Mouse (Mus musculus) hindbrain, embryonic 13.5 days (tissue): Measurements from ENCODE around the gene Gabrb3. TPM values are rescaled to one million over a fixed set of nuclear protein-coding genes. Genes with fewer than 3 reads are reported as not detected.

Experiments used
- ATAC-seq: fragments of 200-750 bp; cut with Nextera tagmentation; 2 replicates; pipeline ENCODE4 v1.8.0; 2017; ENCODE audit warnings: moderate TSS enrichment; ENCODE audit not compliant: low FRiP score
- H3K27ac ChIP-seq: fragments of 300-500 bp; sonication (generic); 2 replicates; pipeline ENCODE4 v1.5.1; 2015; ENCODE audit warnings: inconsistent platforms, mild to moderate bottlenecking, moderate library complexity
- H3K27me3 ChIP-seq: fragments of 300-500 bp; sonication (generic); 2 replicates; pipeline ENCODE4 v1.6.1; 2015; ENCODE audit warnings: mild to moderate bottlenecking, inconsistent platforms
- H3K36me3 ChIP-seq: fragments of 300-500 bp; sonication (generic); 2 replicates; pipeline ENCODE4 v1.6.1; 2015; ENCODE audit warnings: mild to moderate bottlenecking, inconsistent platforms
- H3K4me1 ChIP-seq: fragments of 300-500 bp; sonication (generic); replicated peaks from 2 replicates; pipeline ENCODE4 v1.6.1; 2015; ENCODE audit warnings: inconsistent platforms
- H3K4me2 ChIP-seq: fragments of 300-500 bp; sonication (generic); 2 replicates; pipeline ENCODE4 v1.6.1; 2015; ENCODE audit warnings: inconsistent platforms, mild to moderate bottlenecking, moderate library complexity
- H3K4me3 ChIP-seq: fragments of 300-500 bp; sonication (generic); 2 replicates; pipeline ENCODE4 v1.5.1; 2015; ENCODE audit warnings: mild to moderate bottlenecking, inconsistent platforms
- H3K9ac ChIP-seq: fragments of 300-500 bp; sonication (generic); 2 replicates; pipeline ENCODE4 v1.6.1; 2015; ENCODE audit warnings: mild to moderate bottlenecking, inconsistent platforms
- H3K9me3 ChIP-seq: fragments of 300-500 bp; sonication (generic); 2 replicates; pipeline ENCODE4 v1.6.1; 2016; ENCODE audit warnings: inconsistent platforms
- WGBS: fragments of 180-500 bp; shearing (Covaris S2); methylation state at CpG from one replicate; pipeline ENCODE4 v1.1.7; 2015; 5-methylcytosine and 5-hydroxymethylcytosine counted together
- polyA plus RNA-seq: library from polyadenylated mRNA; unstranded; fragments of >200 nt; fragmentation: Nextera tagmentation; extraction: Ambion mirVana; gene quantifications from 2 replicates; pipeline ENCODE4 v1.2.1, GENCODE M21; 2015

Gene Gabrb3
- polyA plus RNA-seq, 1 experiment from 2014 or later, result 32.3 TPM

- H3K36me3 ChIP-seq, result no peaks in the 10 kb centered on the region
- no peak for ATAC-seq
- no peak overlapping the region for H3K4me3 ChIP-seq
- WGBS, result 99% methylated on average over 2 of the region's 2 CpGs
- no peak overlapping the region for H3K9ac ChIP-seq
- H3K27ac ChIP-seq, result no peak overlapping the region
- H3K4me2 ChIP-seq, result no peak overlapping the region
- H3K27me3 ChIP-seq, result no peaks in the 10 kb centered on the region
- no peaks in the 10 kb centered on the region for H3K9me3 ChIP-seq
- no peaks in the 10 kb centered on the region for H3K4me1 ChIP-seq
These were observed 227.9 kb downstream of the Gabrb3 start for GRCm38 (mm10) chr7:57647345-57647744.

GRCm38 (mm10) chr7:57648136-57648755 lies 228.8 kb downstream of the Gabrb3 start:
- WGBS, result 92% methylated on average over 4 of the region's 4 CpGs
- Histone ChIP-seq H3K4me3 (no peak overlapping the region), H3K9ac (no peak overlapping the region), H3K27me3 (no peaks in the 10 kb centered on the region), H3K4me1 (no peaks in the 10 kb centered on the region), H3K9me3 (no peaks in the 10 kb centered on the region), H3K4me2 (no peak overlapping the region), H3K27ac (no peak overlapping the region), H3K36me3 (no peaks in the 10 kb centered on the region)
- no peak for ATAC-seq

GRCm38 (mm10) chr7:57677352-57677751 lies 257.9 kb downstream of the Gabrb3 start:
- Histone ChIP-seq H3K27ac (no peak overlapping the region), H3K4me3 (no peak overlapping the region), H3K4me1 (0 out of 2 replicates have a peak, but pooled peaks cover 8% of the 10 kb centered on the region), H3K9ac (no peak overlapping the region), H3K4me2 (no peak overlapping the region), H3K27me3 (no peaks in the 10 kb centered on the region), H3K36me3 (no peaks in the 10 kb centered on the region), H3K9me3 (no peaks in the 10 kb centered on the region)
- WGBS, result 71% methylated on average over 6 of the region's 6 CpGs
- 0 out of 2 replicates have a peak, but pooled peaks have one; percentile 53 for ATAC-seq

- no peak overlapping the region for H3K27ac ChIP-seq
- 54% methylated on average over 4 of the region's 4 CpGs for WGBS
These were observed 270.3 kb downstream of the Gabrb3 start for GRCm38 (mm10) chr7:57689836-57690235.

GRCm38 (mm10) chr7:57700370-57700769 lies 280.9 kb downstream of the Gabrb3 start:
- Histone ChIP-seq H3K4me1 (peaks cover 4% of the 10 kb centered on the region; the same call in 1 of the 2 replicates), H3K36me3 (no peaks in the 10 kb centered on the region), H3K27me3 (no peaks in the 10 kb centered on the region), H3K27ac (no peak overlapping the region), H3K9ac (no peak overlapping the region), H3K4me3 (no peak overlapping the region), H3K9me3 (no peaks in the 10 kb centered on the region), H3K4me2 (no peak overlapping the region)
- 85% methylated on average over 7 of the region's 7 CpGs for WGBS
- no peak for ATAC-seq

More at GRCm38 (mm10) chr7:57689836-57690235, 270.3 kb downstream of the Gabrb3 start:
- Histone ChIP-seq H3K9ac (no peak overlapping the region), H3K9me3 (no peaks in the 10 kb centered on the region), H3K4me2 (no peak overlapping the region), H3K4me1 (0 out of 2 replicates have a peak, but pooled peaks cover 7% of the 10 kb centered on the region), H3K36me3 (no peaks in the 10 kb centered on the region), H3K27me3 (no peaks in the 10 kb centered on the region), H3K4me3 (no peak overlapping the region)
- ATAC-seq, result peak; percentile 44; the same call in 1 of the 2 replicates

GRCm38 (mm10) chr7:57701046-57701445 lies 281.6 kb downstream of the Gabrb3 start:
- no peaks in the 10 kb centered on the region for H3K36me3 ChIP-seq
- H3K4me3 ChIP-seq, result no peak overlapping the region
- peaks cover 4% of the 10 kb centered on the region; the same call in 1 of the 2 replicates for H3K4me1 ChIP-seq
- H3K27me3 ChIP-seq, result no peaks in the 10 kb centered on the region
- H3K9me3 ChIP-seq, result no peaks in the 10 kb centered on the region
- ATAC-seq, result no peak
- H3K9ac ChIP-seq, result no peak overlapping the region
- no peak overlapping the region for H3K27ac ChIP-seq
- no peak overlapping the region for H3K4me2 ChIP-seq

GRCm38 (mm10) chr7:57703580-57703979 lies 284.1 kb downstream of the Gabrb3 start:
- no peak overlapping the region for H3K4me3 ChIP-seq
- 0 out of 2 replicates have a peak, but pooled peaks have one; percentile 30 for ATAC-seq
- H3K9me3 ChIP-seq, result no peaks in the 10 kb centered on the region
- no peaks in the 10 kb centered on the region for H3K27me3 ChIP-seq
- no peak overlapping the region for H3K4me2 ChIP-seq
- no peak overlapping the region for H3K9ac ChIP-seq
- peaks cover 19% of the 10 kb centered on the region for H3K4me1 ChIP-seq
- H3K36me3 ChIP-seq, result no peaks in the 10 kb centered on the region
- 76% methylated on average over 1 of the region's 1 CpGs for WGBS
- no peak overlapping the region for H3K27ac ChIP-seq

- 93% methylated on average over 6 of the region's 6 CpGs for WGBS
- Histone ChIP-seq H3K27me3 (no peaks in the 10 kb centered on the region), H3K9me3 (no peaks in the 10 kb centered on the region), H3K9ac (no peak overlapping the region), H3K4me1 (peaks cover 15% of the 10 kb centered on the region), H3K36me3 (no peaks in the 10 kb centered on the region), H3K4me3 (no peak overlapping the region), H3K4me2 (no peak overlapping the region), H3K27ac (no peak overlapping the region)
- ATAC-seq, result no peak
These were observed 286.6 kb downstream of the Gabrb3 start for GRCm38 (mm10) chr7:57706092-57706491.

GRCm38 (mm10) chr7:57706976-57707740 lies 287.7 kb downstream of the Gabrb3 start:
- Histone ChIP-seq H3K4me2 (no peak overlapping the region), H3K36me3 (no peaks in the 10 kb centered on the region), H3K27me3 (no peaks in the 10 kb centered on the region), H3K27ac (peak overlapping the region; percentile 49; the same call in 1 of the 2 replicates), H3K9me3 (no peaks in the 10 kb centered on the region), H3K4me3 (no peak overlapping the region), H3K4me1 (peaks cover 15% of the 10 kb centered on the region), H3K9ac (no peak overlapping the region)
- WGBS, result 69% methylated on average over 7 of the region's 7 CpGs
- ATAC-seq, result peak; percentile 33; the same call in 1 of the 2 replicates

GRCm38 (mm10) chr7:57711709-57712108 lies 292.2 kb downstream of the Gabrb3 start:
- no peak overlapping the region for H3K27ac ChIP-seq
- no peak overlapping the region for H3K9ac ChIP-seq
- H3K4me1 ChIP-seq, result peaks cover 11% of the 10 kb centered on the region
- no peak overlapping the region for H3K4me3 ChIP-seq
- H3K36me3 ChIP-seq, result no peaks in the 10 kb centered on the region
- no peak for ATAC-seq
- no peak overlapping the region for H3K4me2 ChIP-seq
- H3K27me3 ChIP-seq, result no peaks in the 10 kb centered on the region
- H3K9me3 ChIP-seq, result no peaks in the 10 kb centered on the region

GRCm38 (mm10) chr7:57746836-57747235 lies 327.3 kb downstream of the Gabrb3 start:
- H3K4me2 ChIP-seq, result no peak overlapping the region
- H3K36me3 ChIP-seq, result no peaks in the 10 kb centered on the region
- no peak for ATAC-seq
- no peaks in the 10 kb centered on the region for H3K27me3 ChIP-seq
- no peak overlapping the region for H3K4me3 ChIP-seq
- H3K9ac ChIP-seq, result no peak overlapping the region
- no peak overlapping the region for H3K27ac ChIP-seq
- no peaks in the 10 kb centered on the region; the same call in 1 of the 2 replicates for H3K4me1 ChIP-seq
- H3K9me3 ChIP-seq, result no peaks in the 10 kb centered on the region
- 87% methylated on average over 2 of the region's 2 CpGs for WGBS

GRCm38 (mm10) chr7:57760466-57760865 lies 341.0 kb downstream of the Gabrb3 start:
- no peak for ATAC-seq
- Histone ChIP-seq H3K9me3 (no peaks in the 10 kb centered on the region), H3K4me1 (no peaks in the 10 kb centered on the region), H3K9ac (no peak overlapping the region), H3K27ac (no peak overlapping the region), H3K4me3 (no peak overlapping the region), H3K4me2 (no peak overlapping the region), H3K27me3 (no peaks in the 10 kb centered on the region), H3K36me3 (no peaks in the 10 kb centered on the region)
- 91% methylated on average over 5 of the region's 5 CpGs for WGBS
